Mouse (Mus musculus) right cerebral cortex, postnatal 25 days (tissue): ENCODE results near the gene Aurkb.
A peak's percentile ranks its signal among the peaks of the same experiment; 100 is the strongest.

Source experiments
- DNase-seq: peaks from one replicate; pipeline ENCODE4 v3.0.0; 2022

Gene Aurkb

DNA sequence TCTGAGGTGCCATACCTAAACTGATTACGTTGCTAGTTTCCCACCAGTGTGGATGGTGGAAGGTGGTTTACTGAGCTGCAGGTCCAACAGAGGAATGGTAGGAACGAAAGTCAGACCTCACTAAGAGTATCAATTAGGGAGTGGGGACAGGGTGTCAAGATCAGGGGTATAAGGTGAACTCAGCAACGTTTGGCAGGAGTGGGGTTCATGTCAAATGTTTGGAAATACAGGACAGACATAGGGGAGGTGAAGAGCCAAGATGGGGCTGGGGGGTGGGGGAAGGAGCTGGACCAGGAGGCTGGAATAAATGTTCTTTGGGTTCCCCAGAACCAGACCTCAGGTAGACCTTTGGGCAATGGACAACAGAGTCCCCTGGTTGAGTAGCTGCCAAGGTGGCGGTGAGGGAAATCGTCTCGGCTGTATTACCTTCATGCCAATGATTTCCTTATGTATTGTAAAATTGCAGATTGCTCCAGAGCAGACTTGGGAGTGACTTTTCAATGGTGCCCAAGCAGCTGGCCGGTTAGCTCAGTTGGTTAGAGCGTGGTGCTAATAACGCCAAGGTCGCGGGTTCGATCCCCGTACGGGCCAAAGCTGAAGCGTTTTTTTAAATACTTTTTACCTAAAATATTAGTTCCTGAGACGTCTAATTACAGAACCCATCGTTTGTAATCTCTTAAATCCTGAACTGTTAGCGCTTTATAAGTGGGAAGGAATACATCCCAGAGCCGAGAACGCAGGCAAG, 8.8 kb upstream of the Aurkb start:
- DNase-seq, result peak; percentile 82

DNA sequence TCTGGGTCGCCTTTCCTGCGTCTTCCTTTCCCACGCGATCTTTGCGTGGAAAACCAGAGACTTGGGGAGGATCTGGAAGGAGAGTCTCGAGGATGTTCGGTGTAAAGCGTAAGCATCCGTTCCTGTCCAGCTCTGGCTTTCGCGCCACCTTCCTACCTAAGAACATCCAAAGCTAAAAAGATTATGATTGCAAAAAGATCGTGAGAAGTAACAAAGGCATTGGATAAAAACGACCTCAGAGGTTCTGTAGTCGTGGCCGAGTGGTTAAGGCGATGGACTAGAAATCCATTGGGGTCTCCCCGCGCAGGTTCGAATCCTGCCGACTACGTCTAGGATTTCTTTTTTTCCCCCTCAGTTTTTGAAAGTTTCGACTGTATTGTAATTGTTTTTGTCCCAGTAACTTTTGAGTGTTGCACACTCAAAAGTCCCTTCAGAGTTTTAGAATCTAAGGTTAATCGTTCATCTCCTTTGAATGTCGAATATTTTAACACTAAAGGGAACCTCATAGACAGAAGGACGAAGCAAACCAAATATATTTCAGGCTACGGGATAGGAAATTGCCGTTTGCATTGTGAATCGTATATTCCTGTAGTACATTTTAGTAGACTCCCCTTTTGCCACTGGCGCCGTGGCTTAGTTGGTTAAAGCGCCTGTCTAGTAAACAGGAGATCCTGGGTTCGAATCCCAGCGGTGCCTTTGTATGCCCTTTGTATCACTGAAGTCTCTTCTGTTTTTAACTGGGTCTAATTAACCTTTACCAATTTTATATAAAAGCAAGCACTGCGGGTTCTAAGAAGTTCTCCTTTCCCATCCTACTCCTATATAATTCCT, 8.0 kb upstream of the Aurkb start:
- DNase-seq, result peak; percentile 78

- no peak for DNase-seq
Measured at GRCm38 (mm10) chr11:69038173-69038572, 7.3 kb upstream of the Aurkb start.

- no peak for DNase-seq
Measured at GRCm38 (mm10) chr11:69046395-69046774, 938 bp downstream of the Aurkb start.

GRCm38 (mm10) chr11:69047592-69047991, 2.1 kb downstream of the Aurkb start:
- DNase-seq, result no peak

GRCm38 (mm10) chr11:69048151-69048550, 2.7 kb downstream of the Aurkb start:
- DNase-seq, result no peak

DNA sequence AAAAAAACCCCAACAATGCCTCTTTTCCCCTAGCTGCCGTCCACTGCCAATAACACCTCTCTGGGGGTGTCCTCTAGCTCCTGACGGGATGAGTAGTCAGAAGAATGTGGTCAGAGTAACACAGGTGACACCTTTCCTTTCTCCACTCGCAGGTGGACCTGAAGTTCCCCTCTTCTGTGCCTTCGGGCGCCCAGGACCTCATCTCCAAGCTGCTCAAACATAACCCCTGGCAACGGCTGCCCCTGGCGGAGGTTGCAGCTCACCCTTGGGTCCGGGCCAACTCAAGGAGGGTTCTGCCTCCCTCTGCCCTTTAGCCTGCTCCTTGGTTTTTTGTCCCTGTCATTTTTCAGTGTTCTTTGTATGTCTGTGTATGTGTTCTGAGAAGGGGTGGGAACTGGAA, 5.3 kb downstream of the Aurkb start:
- DNase-seq, result no peak

- DNase-seq, result no peak
Measured at GRCm38 (mm10) chr11:69051771-69052170, 6.3 kb downstream of the Aurkb start.

GRCm38 (mm10) chr11:69052824-69053421, 7.5 kb downstream of the Aurkb start:
- DNase-seq, result no peak

DNA sequence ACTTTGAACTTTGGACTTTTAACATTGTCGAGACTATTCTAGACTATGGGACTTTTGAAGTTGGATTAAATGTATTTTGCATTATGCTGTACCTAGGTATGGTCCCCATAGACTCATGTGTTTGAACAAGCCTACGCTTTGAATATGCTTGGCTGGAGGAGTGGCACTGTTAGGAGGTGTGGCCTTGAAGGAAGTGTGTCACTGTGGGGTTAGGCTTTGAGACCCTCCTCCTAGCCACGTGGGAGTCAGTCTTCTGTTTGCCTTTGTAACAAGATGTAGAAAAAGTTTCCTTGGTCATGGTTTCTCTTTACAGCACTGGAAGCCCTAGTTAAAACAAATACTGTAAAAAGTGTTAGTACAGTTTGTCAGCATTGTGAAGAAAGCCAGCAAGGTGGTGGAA, 8.4 kb downstream of the Aurkb start:
- DNase-seq, result no peak

DNA sequence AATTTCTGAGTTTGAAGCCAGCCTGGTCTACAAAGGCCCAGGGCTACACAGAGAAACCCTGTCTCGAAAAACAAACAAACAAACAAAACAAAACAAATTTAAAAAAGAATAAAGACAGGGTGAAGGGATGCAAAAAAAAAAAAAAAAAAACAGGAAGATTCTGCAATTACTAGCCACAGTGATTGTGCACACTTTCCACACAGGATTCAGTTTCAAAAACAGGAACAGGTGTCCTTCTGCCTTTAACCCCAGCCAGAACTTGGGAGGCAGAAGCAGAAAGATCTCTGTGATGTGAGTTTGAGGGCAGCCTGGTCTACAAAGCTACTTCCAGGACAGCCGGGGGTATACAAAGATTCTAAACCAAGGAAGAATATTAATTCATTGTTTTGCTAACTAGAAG, 12.8 kb downstream of the Aurkb start:
- no peak for DNase-seq

- no peak for DNase-seq
Measured at GRCm38 (mm10) chr11:69058729-69059356, 13.4 kb downstream of the Aurkb start.

GRCm38 (mm10) chr11:69059357-69059974, 14.0 kb downstream of the Aurkb start, which contains the start of gene Borcs6:
Borcs6 (plus strand) TSS chr11:69059717.
- DNase-seq, result peak; percentile 95

- no peak for DNase-seq
Measured at GRCm38 (mm10) chr11:69059975-69060411, 14.5 kb downstream of the Aurkb start.

- peak; percentile 32 for DNase-seq
Measured at GRCm38 (mm10) chr11:69060448-69061254, 15.2 kb downstream of the Aurkb start.

- DNase-seq, result no peak
Measured at GRCm38 (mm10) chr11:69061255-69061912, 15.9 kb downstream of the Aurkb start.

DNA sequence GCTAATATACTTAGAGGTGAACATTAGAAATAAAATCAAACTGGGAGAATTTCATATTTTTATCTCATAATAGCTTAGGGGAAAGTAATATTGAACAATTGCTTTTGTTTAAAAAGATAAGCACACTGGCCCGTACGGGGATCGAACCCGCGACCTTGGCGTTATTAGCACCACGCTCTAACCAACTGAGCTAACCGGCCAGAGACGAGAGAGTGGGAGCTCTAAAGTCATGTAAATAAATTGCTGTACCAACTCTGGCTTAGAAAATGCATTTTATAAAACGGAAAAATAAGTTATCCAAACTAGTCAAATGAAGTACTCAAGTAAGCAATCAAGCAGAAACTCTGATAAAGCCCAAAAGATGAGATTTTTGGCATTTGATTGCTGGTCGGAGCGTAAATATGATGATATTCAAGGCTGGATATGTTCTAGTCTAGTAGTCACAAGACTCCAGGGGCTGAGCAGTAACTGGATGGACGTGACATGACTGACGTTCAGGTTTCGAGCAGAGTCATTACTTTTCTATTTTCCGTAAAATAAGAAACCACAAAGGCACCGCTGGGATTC, 16.8 kb downstream of the Aurkb start:
- DNase-seq, result peak; percentile 47

DNA sequence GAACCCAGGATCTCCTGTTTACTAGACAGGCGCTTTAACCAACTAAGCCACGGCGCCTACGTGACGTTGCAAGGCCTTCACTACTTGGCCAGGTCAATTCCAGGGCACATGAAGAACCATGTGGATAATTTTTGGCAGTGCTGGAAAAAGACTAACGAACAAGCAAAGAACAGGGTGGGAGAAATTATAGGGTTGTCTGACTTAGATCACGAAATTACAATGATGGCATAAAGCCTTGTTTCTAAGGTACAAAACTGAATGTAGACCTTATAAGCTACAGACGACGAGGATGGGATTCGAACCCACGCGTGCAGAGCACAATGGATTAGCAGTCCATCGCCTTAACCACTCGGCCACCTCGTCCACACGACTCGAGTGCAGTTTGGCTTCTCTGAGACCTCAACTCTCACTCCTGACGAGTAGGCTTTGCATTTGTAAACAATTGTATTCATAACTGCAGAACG, 17.3 kb downstream of the Aurkb start:
- DNase-seq, result peak; percentile 91

DNA sequence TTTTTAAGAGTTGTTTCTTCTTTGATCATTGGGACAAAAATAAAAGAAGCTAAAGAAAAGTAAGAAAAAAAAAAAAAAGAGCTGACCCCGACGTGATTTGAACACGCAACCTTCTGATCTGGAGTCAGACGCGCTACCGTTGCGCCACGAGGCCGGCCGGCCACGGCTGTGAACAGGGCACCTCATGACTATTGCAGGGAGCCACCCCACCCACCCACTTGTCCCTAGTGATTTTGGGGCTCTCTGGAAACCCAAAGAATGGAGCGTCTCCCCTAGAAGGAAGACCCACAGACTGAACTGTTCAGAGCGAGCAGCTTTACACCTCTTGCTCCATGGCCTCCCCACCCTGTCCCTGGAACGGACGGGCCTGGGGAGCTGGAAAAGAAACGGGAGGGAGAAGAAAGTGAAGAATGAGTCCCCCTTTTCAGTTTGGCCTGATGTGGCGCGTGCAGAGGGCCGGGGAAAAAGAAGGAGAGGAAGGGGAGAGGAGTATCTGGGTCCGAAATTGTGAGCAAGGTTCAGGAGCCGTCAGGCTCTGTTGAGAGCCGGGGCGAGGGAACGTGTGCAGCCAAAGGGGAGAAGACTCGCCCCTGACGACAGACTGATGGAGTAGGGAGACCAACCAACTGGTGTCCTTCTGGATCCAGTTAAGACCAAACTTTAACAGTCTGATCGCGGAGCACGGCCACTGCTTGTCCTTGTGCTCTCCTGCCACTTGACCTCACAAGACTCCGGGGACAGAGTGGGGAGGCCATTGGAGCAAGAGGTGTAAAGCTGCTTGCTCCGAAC, 18.2 kb downstream of the Aurkb start:
- peak; percentile 69 for DNase-seq
